Mouse (Mus musculus) granulocyte monocyte progenitor cell, adult 5-6 weeks (primary cell): Measurements from ENCODE around the gene Pigk. TPM values are rescaled to one million over a fixed set of nuclear protein-coding genes. Genes with fewer than 3 reads are reported as not detected.
A peak's percentile ranks its signal among the peaks of the same experiment; 100 is the strongest.

Experiments used
- ATAC-seq: replicated peaks from 2 replicates; pipeline ENCODE4 v1.8.0; 2016; ENCODE audit warnings: mild to moderate bottlenecking, moderate TSS enrichment, inconsistent platforms; ENCODE audit not compliant: poor library complexity, severe bottlenecking
- total RNA-seq, 2 experiments: library from RNA; stranded (forward) in 1 of 2; stranded (reverse) in 1 of 2; fragments of 200-712, 200-1000 nt in 1 of 2; fragments of >200 nt in 1 of 2; fragmentation: Nextera tagmentation in 1 of 2; gene quantifications; 2 replicates each; pipeline ENCODE4 v1.2.3; 2014 to 2017

The Pigk gene
- total RNA-seq, 2 experiments from 2014 or later: 22.2 to 56.7 TPM

DNA sequence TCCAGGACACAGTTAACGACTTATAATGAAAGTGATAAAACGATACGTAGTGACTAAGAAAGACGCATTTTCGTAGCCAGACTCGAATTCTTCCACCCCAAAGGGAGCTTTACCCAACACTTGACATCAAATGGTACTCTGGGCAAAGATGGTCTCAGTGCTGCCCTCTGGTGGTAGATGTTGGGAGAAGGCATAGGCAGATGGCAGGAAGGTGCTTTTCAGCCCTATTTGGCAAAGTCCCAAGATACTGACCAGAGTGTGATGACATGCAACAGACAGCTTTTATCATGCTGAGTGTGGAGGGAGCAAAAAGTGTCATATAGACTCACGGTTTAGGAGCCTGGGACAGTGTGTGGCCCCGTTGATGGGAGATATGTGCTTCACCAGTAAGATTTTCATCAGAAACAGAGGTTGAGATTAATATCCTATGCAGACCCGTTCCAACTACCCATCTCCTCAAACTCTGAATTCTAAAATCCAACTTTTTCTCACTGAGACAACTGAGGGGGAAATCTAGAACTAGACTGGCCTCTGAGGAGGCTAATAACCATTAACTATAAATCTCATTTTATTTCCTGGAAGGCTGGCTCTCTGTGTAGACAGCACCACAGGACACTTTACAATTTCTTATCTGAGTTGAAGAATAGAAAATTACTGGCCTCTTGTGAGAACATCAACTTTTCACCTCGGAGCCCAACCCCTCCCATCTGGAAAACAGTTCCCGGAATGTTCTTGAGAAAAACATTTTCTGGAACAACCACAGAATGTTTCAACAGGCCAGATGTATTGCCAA, 244.7 kb downstream of the Pigk start:
- peak; percentile 50 for ATAC-seq

- ATAC-seq: 0 out of 2 replicates have a peak, but pooled peaks have one; percentile 14
Measured at GRCm38 (mm10) chr3:152961855-152962376, 248.0 kb downstream of the Pigk start.

- peak; percentile 49; the same call in 1 of the 2 replicates for ATAC-seq
Measured at GRCm38 (mm10) chr3:152969774-152970347, 256.0 kb downstream of the Pigk start.

GRCm38 (mm10) chr3:152971373-152971772, 257.5 kb downstream of the Pigk start:
- ATAC-seq: no peak

DNA sequence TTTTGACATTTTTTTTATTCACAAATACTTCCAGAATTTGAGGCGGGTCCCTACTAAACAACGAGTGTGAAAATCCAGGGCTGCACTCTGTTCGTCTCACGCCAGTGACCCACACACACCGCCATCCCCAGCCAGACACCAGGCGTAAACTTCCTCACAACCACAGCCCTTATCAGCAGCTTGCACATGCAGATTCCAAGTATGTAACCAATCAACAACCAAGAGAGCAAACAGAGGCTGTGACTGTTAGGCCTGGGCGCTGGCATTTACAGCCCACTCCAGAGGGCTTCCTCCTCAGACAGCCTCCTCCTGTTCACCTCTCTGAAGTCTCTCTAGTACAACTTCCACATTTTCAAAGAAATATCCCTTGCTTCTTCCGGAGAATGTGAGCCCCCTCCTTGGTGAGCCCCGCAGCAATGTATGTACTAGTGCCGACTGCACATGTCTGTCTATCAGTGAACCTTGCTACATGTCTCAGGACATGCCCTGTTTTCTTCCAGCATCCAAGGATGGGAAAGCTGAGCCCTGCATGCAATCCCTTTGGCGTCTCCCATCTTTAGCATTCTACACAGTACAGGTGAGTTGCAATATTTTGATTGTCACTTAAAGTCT, 265.7 kb downstream of the Pigk start:
- ATAC-seq: peak; percentile 72

DNA sequence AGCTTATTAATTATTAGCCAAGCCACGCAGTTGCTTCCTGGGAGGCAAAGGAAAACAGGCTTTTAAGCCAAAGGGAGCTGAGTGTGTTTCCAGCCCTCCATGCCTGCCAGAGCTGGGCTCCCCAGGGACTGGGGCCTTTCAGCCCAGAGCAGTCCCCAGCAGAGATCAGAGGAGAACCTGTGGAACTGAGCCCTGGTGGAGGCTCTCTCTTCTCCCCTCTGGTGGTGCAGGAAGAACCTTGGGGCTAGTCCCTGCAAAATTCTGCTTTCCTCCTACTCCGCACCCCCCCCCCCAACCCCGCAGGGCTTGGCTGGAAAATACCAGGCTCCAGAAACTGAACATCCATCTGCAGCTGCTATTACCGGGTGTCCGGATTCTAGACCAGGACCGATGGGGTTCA, 266.5 kb downstream of the Pigk start:
- no peak for ATAC-seq

- peak; percentile 38 for ATAC-seq
Measured at GRCm38 (mm10) chr3:152980978-152981974, 267.4 kb downstream of the Pigk start.

- ATAC-seq: no peak
Measured at GRCm38 (mm10) chr3:152981988-152982387, 268.1 kb downstream of the Pigk start, which contains the start of gene St6galnac5. Gene St6galnac5 (minus strand): TSS chr3:152982246.

GRCm38 (mm10) chr3:152990787-152991186, 276.9 kb downstream of the Pigk start:
- ATAC-seq: no peak

DNA sequence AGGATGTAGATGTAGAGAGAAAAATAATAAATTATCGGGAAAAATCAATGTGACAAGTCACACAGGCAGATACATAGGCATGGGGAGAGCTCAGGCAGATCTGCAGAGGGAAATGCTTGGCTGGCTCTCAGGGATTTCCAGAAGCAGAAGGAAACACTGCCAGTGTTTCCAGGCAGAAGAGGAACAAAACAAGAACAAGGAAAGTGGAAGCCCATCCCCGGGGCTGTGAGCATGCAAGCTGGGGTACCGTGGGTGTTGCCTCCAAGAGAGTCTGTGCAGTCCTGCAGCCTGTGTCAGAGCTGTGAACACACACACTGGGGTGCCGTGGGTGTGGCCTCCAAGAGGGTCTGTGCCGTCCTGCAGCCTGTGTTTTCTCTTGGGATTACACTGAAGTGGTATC, 279.7 kb downstream of the Pigk start:
- no peak for ATAC-seq

DNA sequence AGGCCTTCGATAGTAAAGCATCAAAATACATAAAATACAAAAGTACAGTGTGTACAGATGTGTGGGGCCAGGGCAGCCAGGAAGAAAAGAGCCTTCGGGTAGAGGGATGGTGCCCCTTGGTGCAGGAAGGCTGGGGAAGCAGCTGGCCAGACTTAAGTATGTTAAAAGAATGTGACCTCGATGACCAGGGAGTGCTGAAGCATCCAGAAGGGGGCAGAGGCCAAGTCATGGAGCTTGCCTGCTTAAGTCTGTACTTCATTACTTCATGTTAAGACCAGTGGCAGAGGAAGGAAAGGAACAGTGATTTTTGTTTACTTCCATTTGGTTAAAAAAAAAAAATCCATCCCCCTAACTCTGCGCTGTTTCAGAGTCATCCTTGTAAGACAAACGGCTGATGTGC, 284.2 kb downstream of the Pigk start:
- ATAC-seq: no peak

- ATAC-seq: no peak
Measured at GRCm38 (mm10) chr3:152998901-152999300, 285.0 kb downstream of the Pigk start.

DNA sequence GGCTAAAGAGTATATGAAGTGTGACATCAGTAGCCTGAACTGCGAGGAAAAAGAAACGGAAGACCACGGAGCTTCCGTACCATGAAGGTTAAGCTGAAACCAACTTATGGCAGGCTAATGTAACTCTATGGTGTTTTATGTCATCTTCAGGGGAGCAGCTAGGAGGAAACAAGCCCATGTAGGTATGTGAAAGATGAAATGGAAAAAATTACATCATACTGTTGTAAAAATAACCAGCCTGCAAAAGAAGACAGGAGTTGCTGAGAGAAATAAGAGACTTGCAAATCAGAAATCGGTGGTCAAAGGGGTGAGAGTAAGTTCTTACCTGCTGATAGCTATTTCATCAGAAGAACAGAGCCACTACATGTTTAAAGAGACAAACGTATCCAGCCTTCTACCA, 293.0 kb downstream of the Pigk start:
- ATAC-seq: no peak

DNA sequence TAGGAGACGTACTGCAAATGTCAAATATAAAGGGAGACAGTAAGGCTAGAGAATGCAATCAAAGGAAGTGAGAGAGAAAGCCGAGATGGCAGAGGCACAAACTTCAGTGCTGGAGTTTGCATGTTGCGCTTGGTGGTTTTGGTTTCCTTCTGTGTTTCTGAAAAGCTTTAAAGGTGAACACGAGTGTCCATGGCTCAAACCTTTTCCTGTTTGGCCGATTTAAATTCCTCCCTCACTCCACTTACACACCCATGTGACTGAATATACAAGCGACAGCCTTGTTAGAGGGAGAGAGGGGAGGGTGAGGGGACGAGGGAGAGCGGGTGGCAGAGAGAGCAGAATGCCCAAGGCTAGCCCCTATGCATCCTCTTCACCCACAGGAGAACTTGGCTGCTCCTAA, 302.5 kb downstream of the Pigk start:
- peak; percentile 25; the same call in 1 of the 2 replicates for ATAC-seq

- ATAC-seq: no peak
Measured at GRCm38 (mm10) chr3:153018051-153018450, 304.2 kb downstream of the Pigk start.

GRCm38 (mm10) chr3:153024016-153024415, 310.1 kb downstream of the Pigk start:
- no peak for ATAC-seq
